Mouse (Mus musculus) neutrophil, adult 65 days (primary cell): ENCODE results near the gene Adgrg3. TPM values are rescaled to one million over a fixed set of nuclear protein-coding genes. Genes with fewer than 3 reads are reported as not detected.

Source experiments
- total RNA-seq: library from RNA; stranded (reverse); gene quantifications from 2 replicates; pipeline ENCODE4 v1.2.4, GENCODE M21; 2023

Adgrg3 gene
- total RNA-seq, result 175 and 211 TPM in 2 replicates

DNA sequence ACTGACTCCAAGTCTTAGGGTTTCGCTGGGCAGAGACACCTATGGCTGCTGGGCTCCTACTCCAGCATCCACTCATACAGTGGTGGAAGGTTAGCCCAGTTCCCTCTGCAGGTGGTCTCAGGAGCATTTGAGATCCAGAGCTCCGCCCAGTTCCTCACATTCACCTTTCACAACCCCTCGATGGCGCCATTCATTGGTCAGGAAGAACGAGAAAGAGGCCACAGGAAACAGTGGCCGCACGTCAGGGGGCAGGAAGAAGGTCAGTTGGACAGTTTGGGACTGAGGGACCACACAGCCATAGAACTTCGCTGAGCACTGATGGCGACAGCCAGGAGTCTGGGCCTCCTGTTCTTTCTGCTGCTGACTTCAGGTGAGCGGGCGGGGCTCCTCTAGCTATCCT lies at the start of gene Adgrg3:
TSS of gene Adgrg3 (plus strand) at position 242 of the 400 bp plus-strand sequence.

GRCm38 (mm10) chr8:94974467-94975165 lies 42.9 kb upstream of the Adgrg3 start, which contains the start of gene Adgrg1:
Gene Adgrg1 (plus strand): TSS chr8:94974751.

GRCm38 (mm10) chr8:95054927-95055510 lies 37.5 kb downstream of the Adgrg3 start, which contains the start of gene Drc7:
Gene Drc7 (plus strand): TSS chr8:95055103.

GRCm38 (mm10) chr8:95080381-95081341 lies 63.2 kb downstream of the Adgrg3 start, which contains the start of gene Katnb1:
Gene Katnb1 (plus strand): TSS chr8:95081186.

Other genes starting within 250 kb of the Adgrg3 start
- not detected in 2 replicates for gene Cx3cl1, start 245.7 kb upstream of the Adgrg3 start, total RNA-seq
- not detected in 2 replicates for gene Ccl17, start 207.2 kb upstream of the Adgrg3 start, total RNA-seq
- 20.1 and 22.0 TPM in 2 replicates for gene Coq9, start 179.4 kb upstream of the Adgrg3 start, total RNA-seq
- 44.8 and 46.9 TPM in 2 replicates for gene Ciapin1, start 179.3 kb upstream of the Adgrg3 start, total RNA-seq
- 35.4 and 45.1 TPM in 2 replicates for gene Polr2c, start 160.2 kb upstream of the Adgrg3 start, total RNA-seq
- 1.1 and 1.5 TPM in 2 replicates for gene Dok4, start 141.4 kb upstream of the Adgrg3 start, total RNA-seq
- 1.8 and 2.9 TPM in 2 replicates for gene Ccdc102a, start 99.6 kb upstream of the Adgrg3 start, total RNA-seq
- gene Adgrg5, start 94.0 kb upstream of the Adgrg3 start, total RNA-seq, result 9.5 and 12.4 TPM in 2 replicates
- gene Adgrg1, start 42.9 kb upstream of the Adgrg3 start, total RNA-seq, result 6.2 and 9.2 TPM in 2 replicates
- gene Drc7, start 37.4 kb downstream of the Adgrg3 start, total RNA-seq, result 0.73 and 1.2 TPM in 2 replicates
- gene Katnb1, start 63.5 kb downstream of the Adgrg3 start, total RNA-seq, result 19.7 and 20.8 TPM in 2 replicates
- gene Kifc3, start 185.1 kb downstream of the Adgrg3 start, total RNA-seq, result 15.4 and 16.1 TPM in 2 replicates